Mouse (Mus musculus) kidney, adult 2 months (tissue): ENCODE data around the gene Gm12216. TPM values are rescaled to one million over a fixed set of nuclear protein-coding genes. Genes with fewer than 3 reads are reported as not detected.
A peak's percentile ranks its signal among the peaks of the same experiment; 100 is the strongest.

ENCODE experiments used
- DNase-seq: peaks from one replicate; pipeline ENCODE4 v3.0.0; 2021
- H3K27ac ChIP-seq: fragments of 200-500 bp; 2 replicates; pipeline ENCODE4 v1.5.1; 2012; ENCODE audit warnings: low read depth, low read length, control low read depth, inconsistent platforms; ENCODE audit not compliant: insufficient read depth
- H3K27me3 ChIP-seq: fragments of 200-500 bp; replicated peaks from 2 replicates; pipeline ENCODE4 v1.6.1; 2012; ENCODE audit warnings: mild to moderate bottlenecking, moderate library complexity, low read length, inconsistent platforms; ENCODE audit not compliant: control insufficient read depth, insufficient read depth
- H3K36me3 ChIP-seq: fragments of 200-500 bp; 2 replicates; pipeline ENCODE4 v1.6.1; 2012; ENCODE audit warnings: mild to moderate bottlenecking, moderate library complexity, low read length, inconsistent platforms; ENCODE audit not compliant: control insufficient read depth, insufficient read depth
- H3K4me1 ChIP-seq: fragments of 200-500 bp; 2 replicates; pipeline ENCODE4 v1.6.1; 2011; ENCODE audit warnings: low read length; ENCODE audit not compliant: control insufficient read depth, insufficient read depth
- H3K4me3 ChIP-seq: fragments of 200-500 bp; 2 replicates; pipeline ENCODE4 v1.5.1; 2011; ENCODE audit warnings: mild to moderate bottlenecking, low read depth, low read length, control low read depth; ENCODE audit not compliant: insufficient read depth
- CTCF ChIP-seq: fragments of 200-500 bp; conservative IDR thresholded peaks from 2 replicates; pipeline ENCODE4 v1.5.1; 2011; ENCODE audit warnings: low read depth, mild to moderate bottlenecking, control low read depth, low read length, moderate library complexity, mixed read lengths; ENCODE audit not compliant: insufficient read depth, insufficient read length
- POLR2A ChIP-seq: fragments of 200-500 bp; IDR thresholded peaks from one replicate; pipeline ENCODE4 v1.6.1; 2011; ENCODE audit warnings: low read depth, low read length, control low read depth
- WGBS: fragments of 180-500 bp; shearing (Covaris S2); methylation state at CpG from one replicate; pipeline ENCODE4 v1.1.7; 2018; 5-methylcytosine and 5-hydroxymethylcytosine counted together
- polyA plus RNA-seq: library from polyadenylated mRNA; depleted of rRNA; stranded (reverse); fragments of >200 nt; gene quantifications from 2 replicates; pipeline ENCODE4 v1.2.3, GENCODE M21; 2012; rRNA removed

Gene Gm12216
- polyA plus RNA-seq, 1 experiment, result 5.4 TPM

DNA sequence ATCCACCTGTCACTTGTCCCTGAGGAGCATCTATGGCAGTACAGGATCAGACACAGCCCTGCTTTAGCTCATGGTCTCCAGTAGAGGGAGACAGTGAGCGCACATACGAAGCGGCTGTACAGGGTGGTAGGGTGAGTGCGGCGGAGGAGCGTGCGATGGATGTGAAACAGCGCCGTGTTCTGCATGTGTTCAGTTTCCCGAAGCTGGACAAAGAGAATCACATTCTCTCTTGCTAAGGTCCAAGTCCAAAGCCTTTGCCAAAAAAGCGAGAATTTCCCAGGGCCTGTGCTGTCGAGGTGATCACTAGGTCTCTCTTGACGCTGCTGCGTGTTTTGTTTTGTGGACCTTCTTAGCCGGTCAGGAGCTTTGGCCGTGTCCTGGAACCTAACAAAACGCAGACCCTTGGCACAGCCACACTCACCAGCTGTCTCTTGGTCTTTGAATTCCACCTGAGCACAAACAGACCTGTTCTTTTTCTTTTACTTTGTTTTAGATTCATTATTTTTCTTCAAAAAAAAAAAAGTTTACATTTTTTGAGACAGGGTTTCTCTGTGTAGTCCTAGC lies 123.3 kb downstream of the Gm12216 start:
- Histone ChIP-seq H3K27ac (no peak overlapping the region), H3K4me3 (no peak overlapping the region), H3K4me1 (no peaks in the 10 kb centered on the region), H3K36me3 (no peaks in the 10 kb centered on the region), H3K27me3 (no peaks in the 10 kb centered on the region)
- DNase-seq, result peak; percentile 69
- TF ChIP-seq CTCF, result peak; percentile 97; the same call in 1 of the 2 replicates
- TF ChIP-seq POLR2A, result no peak
- WGBS, result 18% methylated on average over 17 of the region's 17 CpGs

DNA sequence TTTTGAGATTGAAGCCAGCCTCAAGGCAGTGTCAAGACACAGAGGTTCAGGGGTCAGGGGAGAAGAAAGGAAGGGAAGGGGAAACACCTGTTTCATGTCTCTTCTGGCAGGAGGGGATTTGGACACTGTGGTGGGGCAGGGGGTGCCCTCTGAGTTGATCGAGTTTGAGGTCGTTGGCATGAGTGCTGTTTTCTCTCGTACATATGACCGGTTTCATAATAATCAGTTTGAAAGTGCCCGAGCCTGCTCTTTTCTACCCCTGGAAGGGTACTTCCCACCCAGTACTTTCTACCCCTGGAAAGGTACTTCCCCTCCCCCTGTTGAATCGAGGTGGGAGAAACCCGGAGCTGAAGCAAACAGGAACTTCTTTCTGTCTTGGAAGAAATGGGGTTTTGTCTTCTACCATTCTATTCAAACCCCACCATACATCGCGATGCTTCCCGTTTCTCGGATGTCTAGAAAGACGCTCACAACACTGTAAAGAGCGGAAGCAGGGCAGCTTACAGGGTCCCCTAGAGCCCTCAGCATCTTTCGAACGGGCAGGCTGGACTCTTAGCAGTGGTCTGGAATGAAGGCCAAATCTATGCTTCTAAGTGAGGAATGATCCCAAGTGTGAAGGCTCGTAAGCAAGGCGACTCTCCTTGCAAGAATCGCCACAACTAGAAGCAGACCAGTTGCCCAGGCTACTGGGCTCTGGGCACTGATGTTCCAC lies 123.9 kb downstream of the Gm12216 start:
- TF ChIP-seq CTCF (no peak), POLR2A (no peak)
- no peak overlapping the region for H3K4me3 ChIP-seq
- H3K27me3 ChIP-seq, result no peaks in the 10 kb centered on the region
- WGBS, result 64% methylated on average over 18 of the region's 18 CpGs
- no peaks in the 10 kb centered on the region for H3K36me3 ChIP-seq
- DNase-seq, result no peak
- H3K4me1 ChIP-seq, result no peaks in the 10 kb centered on the region
- no peak overlapping the region for H3K27ac ChIP-seq

DNA sequence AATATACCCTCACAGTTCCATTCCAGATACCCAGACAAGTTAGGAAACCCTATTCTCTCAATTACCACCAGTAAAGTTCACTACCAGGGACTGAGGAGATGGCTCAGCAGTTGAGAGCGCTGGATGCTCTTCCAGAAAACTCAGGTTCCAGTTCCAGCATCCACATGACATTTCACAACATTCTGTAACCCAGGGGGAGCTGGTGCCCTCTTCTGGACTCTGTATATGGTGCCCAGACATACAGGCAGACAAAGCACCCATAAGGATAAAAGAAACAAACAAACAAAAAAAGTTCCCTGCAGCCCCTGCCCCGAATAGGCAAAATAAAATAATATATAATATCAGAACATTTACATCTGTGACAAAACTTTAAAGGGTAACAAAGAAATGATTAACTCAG lies 124.6 kb downstream of the Gm12216 start:
- DNase-seq, result no peak
- no peak for TF ChIP-seq CTCF
- TF ChIP-seq POLR2A, result no peak
- 80% methylated on average over 2 of the region's 2 CpGs for WGBS

DNA sequence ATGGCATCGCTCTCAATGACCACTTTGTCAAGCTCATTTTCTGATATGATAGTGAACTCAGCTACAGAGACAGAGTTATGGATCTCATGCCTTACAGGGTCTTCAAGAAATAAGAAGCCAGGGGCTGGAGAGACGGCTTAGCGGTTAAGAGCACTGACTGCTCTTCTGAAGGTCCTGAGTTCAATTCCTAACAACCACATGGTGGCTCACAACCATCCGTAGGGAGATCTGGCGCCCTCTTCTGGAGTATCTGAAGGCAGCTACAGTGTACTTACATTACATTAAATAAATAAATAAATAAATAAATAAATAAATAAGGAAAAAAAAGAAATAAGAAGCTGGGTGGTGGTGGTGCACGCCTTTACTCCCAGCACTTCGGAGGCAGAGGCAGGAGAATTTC lies 125.2 kb downstream of the Gm12216 start:
- no peak for DNase-seq
- no peaks in the 10 kb centered on the region for H3K4me1 ChIP-seq

More for the DNA sequence above, 124.6 kb downstream of the Gm12216 start:
- no peaks in the 10 kb centered on the region for H3K27me3 ChIP-seq
- H3K4me3 ChIP-seq, result no peak overlapping the region
- H3K27ac ChIP-seq, result no peak overlapping the region
- H3K36me3 ChIP-seq, result no peaks in the 10 kb centered on the region
- H3K4me1 ChIP-seq, result no peaks in the 10 kb centered on the region

More for the DNA sequence above, 125.2 kb downstream of the Gm12216 start:
- Histone ChIP-seq H3K27me3 (no peaks in the 10 kb centered on the region), H3K27ac (no peak overlapping the region), H3K4me3 (no peak overlapping the region), H3K36me3 (no peaks in the 10 kb centered on the region)
- TF ChIP-seq POLR2A (no peak), CTCF (0 out of 2 replicates have a peak, but pooled peaks have one; percentile 2)
- WGBS, result 86% methylated on average over 7 of the region's 7 CpGs

Other genes starting within 250 kb of the Gm12216 start
- gene Il4, start 240.6 kb downstream of the Gm12216 start, polyA plus RNA-seq, result not detected in 2 replicates
- not detected in 2 replicates for gene Il13, start 224.6 kb downstream of the Gm12216 start, polyA plus RNA-seq
- gene Rad50, start 151.9 kb downstream of the Gm12216 start, polyA plus RNA-seq, result 3.0 and 4.0 TPM in 2 replicates
- 0.08 TPM in 1 of 2 replicates, not detected in the other for gene Il5, start 138.5 kb downstream of the Gm12216 start, polyA plus RNA-seq
- gene Irf1, start 89.2 kb downstream of the Gm12216 start, polyA plus RNA-seq, result 31.5 and 35.5 TPM in 2 replicates
- 0.91 and 1.1 TPM in 2 replicates for gene Gm17334, start 86.1 kb downstream of the Gm12216 start, polyA plus RNA-seq
- gene Slc22a5, start 32.4 kb upstream of the Gm12216 start, polyA plus RNA-seq, result 188 and 195 TPM in 2 replicates
- gene Slc22a21, start 121.1 kb upstream of the Gm12216 start, polyA plus RNA-seq, result 2.4 and 3.7 TPM in 2 replicates
- 46.7 and 56.8 TPM in 2 replicates for gene Slc22a4, start 168.8 kb upstream of the Gm12216 start, polyA plus RNA-seq
- gene Pdlim4, start 209.8 kb upstream of the Gm12216 start, polyA plus RNA-seq, result 13.0 and 15.2 TPM in 2 replicates
- gene P4ha2, start 240.8 kb upstream of the Gm12216 start, polyA plus RNA-seq, result 17.9 and 23.4 TPM in 2 replicates